Mouse (Mus musculus) neutrophil, adult 65 days (primary cell): ENCODE measurements around the gene Rasl10a. TPM values are rescaled to one million over a fixed set of nuclear protein-coding genes. Genes with fewer than 3 reads are reported as not detected.

Source experiments
- total RNA-seq: library from RNA; stranded (reverse); gene quantifications from 2 replicates; pipeline ENCODE4 v1.2.4, GENCODE M21; 2023

Gene Rasl10a
- not detected in 2 replicates for total RNA-seq

GRCm38 (mm10) chr11:5057856-5058641 lies at the start of gene Rasl10a:
Rasl10a (plus strand) TSS chr11:5058128.

GRCm38 (mm10) chr11:5065056-5065821 lies 7.3 kb downstream of the Rasl10a start, which contains the start of gene Gas2l1:
Gas2l1 (minus strand) TSS chr11:5065327.

GRCm38 (mm10) chr11:5098736-5099542 lies 41.0 kb downstream of the Rasl10a start, which contains the start of the genes Rhbdd3 and Ewsr1:
Rhbdd3 (plus strand) TSS chr11:5098926.
Ewsr1 (minus strand) TSS chr11:5099266.

Other genes starting within 250 kb of the Rasl10a start
- gene Nf2, start 208.6 kb upstream of the Rasl10a start, total RNA-seq = 17.6 and 21.6 TPM in 2 replicates
- 1.6 and 3.4 TPM in 2 replicates for gene Nipsnap1, start 184.2 kb upstream of the Rasl10a start, total RNA-seq
- gene Thoc5, start 162.8 kb upstream of the Rasl10a start, total RNA-seq = 10.7 and 13.2 TPM in 2 replicates
- not detected in 2 replicates for gene Nefh, start 110.1 kb upstream of the Rasl10a start, total RNA-seq
- 35.4 and 42.3 TPM in 2 replicates for gene Ap1b1, start 71.3 kb upstream of the Rasl10a start, total RNA-seq
- gene Gas2l1, start 7.2 kb downstream of the Rasl10a start, total RNA-seq = 2.0 and 2.6 TPM in 2 replicates
- 3.7 and 5.4 TPM in 2 replicates for gene Rhbdd3, start 40.8 kb downstream of the Rasl10a start, total RNA-seq
- gene Ewsr1, start 41.1 kb downstream of the Rasl10a start, total RNA-seq = 337 and 372 TPM in 2 replicates
- 0.79 and 1.2 TPM in 2 replicates for gene Emid1, start 94.1 kb downstream of the Rasl10a start, total RNA-seq
- gene Kremen1, start 203.4 kb downstream of the Rasl10a start, total RNA-seq = 5.6 and 7.0 TPM in 2 replicates